ENCODE assay signal across 20 mouse cellular contexts in genomic region chr19:6571476-6571875, GRCm38 (mm10). TPM values are rescaled to one million over a fixed set of nuclear protein-coding genes. Genes with fewer than 3 reads are reported as not detected.
"Had no signal": no experiment of that assay in that cellular context is flagged by ENCODE, and none has a peak within 500 bp of the region (broad histone marks: within the 10 kb centered on the region; RNA-seq: fewer than 3 reads in every experiment).

No protein-coding gene starts in this region.

- H3K27ac ChIP-seq: intestine, embryonic 15.5 days; limb, embryonic 12.5 days; liver, embryonic 13.5 days; lung, embryonic 15.5 days; macrophage; midbrain, embryonic 12.5 days; neural tube, embryonic 15.5 days had no signal

- H3K27me3 ChIP-seq: intestine, embryonic 15.5 days; liver, embryonic 13.5 days; lung, embryonic 15.5 days; neural tube, embryonic 15.5 days had no signal

- H3K4me3 ChIP-seq: intestine, embryonic 15.5 days; limb, embryonic 12.5 days; liver, embryonic 13.5 days; lung, embryonic 15.5 days; megakaryocyte, embryonic 14.5 days; midbrain, embryonic 12.5 days; neural tube, embryonic 15.5 days had no signal

- DNase-seq: kidney, postnatal 14 days; layer of hippocampus, adult 9-11 months; liver; liver, embryonic 13.5 days; liver, postnatal 0 days; lung, postnatal 14 days; right cerebral cortex, adult 18-20 months; right cerebral cortex, postnatal 25 days; thymus, postnatal 36 days had no signal

- H3K4me1 ChIP-seq: intestine, embryonic 15.5 days; limb, embryonic 12.5 days; liver, embryonic 13.5 days; lung, embryonic 15.5 days; megakaryocyte, embryonic 14.5 days; neural tube, embryonic 15.5 days had no signal

RNA-seq across cellular contexts. Expression of gene Slc22a12, which starts 28.6 kb away (rescaled TPM):
- polyA plus RNA-seq: limb, embryonic 12.5 days; liver, embryonic 13.5 days; liver, postnatal 0 days; macrophage; midbrain, embryonic 12.5 days; neural tube, embryonic 11.5 days; small intestine, adult 2 months; stomach, embryonic 16.5 days; thymus, postnatal 0 days had no signal
